Mouse (Mus musculus): ENCODE data around the gene Zcchc8.

Zcchc8 gene

GRCm38 (mm10) chr5:123683377-123684220, 37.3 kb downstream of the Zcchc8 start:
- DNase-seq (ENCODE audit: low spot score): peak; percentile 67

- DNase-seq (ENCODE audit: low spot score): no peak
These were observed 37.9 kb downstream of the Zcchc8 start for GRCm38 (mm10) chr5:123683043-123683376.

GRCm38 (mm10) chr5:123682372-123682771, 38.5 kb downstream of the Zcchc8 start:
- DNase-seq (ENCODE audit: low spot score): no peak

- no peak for DNase-seq (ENCODE audit: low spot score)
These were observed 41.2 kb downstream of the Zcchc8 start for GRCm38 (mm10) chr5:123679546-123680263.

GRCm38 (mm10) chr5:123679106-123679505, 41.8 kb downstream of the Zcchc8 start:
- DNase-seq (ENCODE audit: low spot score): no peak

- DNase-seq (ENCODE audit: low spot score): no peak
These were observed 45.2 kb downstream of the Zcchc8 start for GRCm38 (mm10) chr5:123675717-123676116.

GRCm38 (mm10) chr5:123675221-123675620, 45.7 kb downstream of the Zcchc8 start:
- no peak for DNase-seq (ENCODE audit: low spot score)

GRCm38 (mm10) chr5:123671473-123671820, 49.5 kb downstream of the Zcchc8 start:
- DNase-seq (ENCODE audit: low spot score): no peak

- no peak for DNase-seq (ENCODE audit: low spot score)
These were observed 50.0 kb downstream of the Zcchc8 start for GRCm38 (mm10) chr5:123670800-123671472.

- DNase-seq (ENCODE audit: low spot score): no peak
These were observed 50.7 kb downstream of the Zcchc8 start for GRCm38 (mm10) chr5:123669991-123670799.

- DNase-seq (ENCODE audit: low spot score): no peak
These were observed 53.0 kb downstream of the Zcchc8 start for GRCm38 (mm10) chr5:123667915-123668314.

- DNase-seq (ENCODE audit: low spot score): no peak
These were observed 54.9 kb downstream of the Zcchc8 start for GRCm38 (mm10) chr5:123665956-123666355.

- DNase-seq (ENCODE audit: low spot score): no peak
These were observed 56.6 kb downstream of the Zcchc8 start for GRCm38 (mm10) chr5:123664329-123664728.

GRCm38 (mm10) chr5:123662059-123662458, 58.8 kb downstream of the Zcchc8 start:
- peak; percentile 62 for DNase-seq (ENCODE audit: low spot score)

GRCm38 (mm10) chr5:123661602-123662001, 59.3 kb downstream of the Zcchc8 start:
- DNase-seq (ENCODE audit: low spot score): no peak

- peak; percentile 65 for DNase-seq (ENCODE audit: low spot score)
These were observed 63.2 kb downstream of the Zcchc8 start for GRCm38 (mm10) chr5:123657651-123658050.

GRCm38 (mm10) chr5:123654937-123655336, 66.0 kb downstream of the Zcchc8 start:
- no peak for DNase-seq (ENCODE audit: low spot score)

GRCm38 (mm10) chr5:123653287-123653801, 67.6 kb downstream of the Zcchc8 start:
- no peak for DNase-seq (ENCODE audit: low spot score)

GRCm38 (mm10) chr5:123650825-123651224, 70.1 kb downstream of the Zcchc8 start:
- no peak for DNase-seq (ENCODE audit: low spot score)
